Mouse (Mus musculus): ENCODE results near the gene Jhy. TPM values are rescaled to one million over a fixed set of nuclear protein-coding genes. Genes with fewer than 3 reads are reported as not detected.

The Jhy gene
- polyA plus RNA-seq (2016; fragmentation: Nextera tagmentation; extraction: Ambion mirVana), result 0.05 TPM in 1 of 2 replicates, not detected in the other

DNA sequence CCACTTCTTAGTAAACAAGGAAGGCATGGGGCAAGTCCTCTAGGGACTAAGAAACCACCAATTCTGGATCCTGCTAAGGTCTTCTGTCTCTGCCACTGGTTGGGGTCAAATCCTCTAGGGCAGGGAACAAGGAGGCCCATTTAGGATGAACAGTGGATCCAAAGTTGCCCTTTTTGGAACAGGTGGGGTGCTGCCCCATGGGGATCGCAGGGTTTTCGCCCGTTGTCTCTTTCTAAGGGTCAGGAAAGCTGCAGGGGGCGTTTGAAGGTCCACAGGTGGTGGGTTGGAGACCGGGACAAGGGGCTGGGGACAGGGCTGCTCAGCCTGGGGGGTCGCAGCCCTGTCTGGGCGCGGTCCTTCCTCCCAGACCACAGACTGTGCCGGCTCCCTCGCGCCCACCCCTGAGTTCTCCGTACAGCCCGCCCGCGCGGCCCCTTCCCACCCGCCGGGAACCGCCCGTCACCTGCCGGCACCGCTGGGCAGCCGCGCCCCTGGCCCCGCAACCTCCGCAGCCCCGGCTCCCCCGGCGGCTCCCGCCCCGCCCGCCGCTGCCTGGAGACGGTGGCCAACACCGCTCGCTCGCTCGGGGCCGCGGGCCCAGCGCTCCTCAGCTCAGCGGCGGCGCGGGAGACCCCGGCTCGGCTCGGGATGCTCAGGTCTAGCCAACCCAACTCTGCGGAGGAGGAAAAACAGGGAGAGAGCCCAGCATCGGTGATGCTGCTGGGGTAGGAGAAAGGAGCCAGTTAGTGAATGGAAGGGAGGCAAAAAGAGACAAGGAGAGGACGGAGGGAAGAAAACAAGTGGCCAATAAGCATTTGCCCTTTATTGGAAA lies at the start of gene Jhy:
Jhy (minus strand) TSS at position 533 of the 832 bp plus-strand sequence.
- H3K4me2 ChIP-seq, result peak within 1 kb of the TSS; percentile 59
- WGBS (ENCODE audit: insufficient replicate concordance), result 3% methylated on average over 38 of the region's 51 CpGs
- no peak for ATAC-seq
- H3K36me3 ChIP-seq, result no peaks in the 10 kb centered on the region
- H3K27me3 ChIP-seq (replicated peaks), result peaks cover 63% of the 10 kb centered on the region
- no peak within 1 kb of the TSS for H3K27ac ChIP-seq
- H3K9me3 ChIP-seq (replicated peaks), result no peaks in the 10 kb centered on the region
- H3K9ac ChIP-seq, result no peak within 1 kb of the TSS
- H3K4me1 ChIP-seq, result no peaks in the 10 kb centered on the region
- peak within 1 kb of the TSS; percentile 30 for H3K4me3 ChIP-seq

DNA sequence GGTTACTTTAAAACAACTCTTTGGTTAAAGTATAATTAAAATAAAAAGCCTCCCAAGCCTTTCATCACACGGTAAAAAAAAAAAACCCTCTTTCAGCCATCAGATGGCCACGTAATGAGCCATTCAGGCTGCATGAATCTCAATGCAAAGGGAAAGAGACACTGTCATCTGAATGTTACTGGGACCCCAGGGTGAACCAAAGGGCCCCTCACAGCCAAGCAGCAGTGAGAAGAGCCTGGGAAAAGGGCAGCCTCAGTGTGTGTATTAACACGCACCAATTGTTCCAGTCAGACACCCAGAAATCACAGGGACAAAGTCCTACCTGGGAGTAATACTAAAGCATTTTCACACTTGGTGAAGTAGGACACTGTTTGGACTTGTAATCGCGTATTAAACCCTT lies 48.5 kb upstream of the Jhy start:
- H3K36me3 ChIP-seq, result no peaks in the 10 kb centered on the region
- 80% methylated on average over 5 of the region's 5 CpGs for WGBS (ENCODE audit: insufficient replicate concordance)

DNA sequence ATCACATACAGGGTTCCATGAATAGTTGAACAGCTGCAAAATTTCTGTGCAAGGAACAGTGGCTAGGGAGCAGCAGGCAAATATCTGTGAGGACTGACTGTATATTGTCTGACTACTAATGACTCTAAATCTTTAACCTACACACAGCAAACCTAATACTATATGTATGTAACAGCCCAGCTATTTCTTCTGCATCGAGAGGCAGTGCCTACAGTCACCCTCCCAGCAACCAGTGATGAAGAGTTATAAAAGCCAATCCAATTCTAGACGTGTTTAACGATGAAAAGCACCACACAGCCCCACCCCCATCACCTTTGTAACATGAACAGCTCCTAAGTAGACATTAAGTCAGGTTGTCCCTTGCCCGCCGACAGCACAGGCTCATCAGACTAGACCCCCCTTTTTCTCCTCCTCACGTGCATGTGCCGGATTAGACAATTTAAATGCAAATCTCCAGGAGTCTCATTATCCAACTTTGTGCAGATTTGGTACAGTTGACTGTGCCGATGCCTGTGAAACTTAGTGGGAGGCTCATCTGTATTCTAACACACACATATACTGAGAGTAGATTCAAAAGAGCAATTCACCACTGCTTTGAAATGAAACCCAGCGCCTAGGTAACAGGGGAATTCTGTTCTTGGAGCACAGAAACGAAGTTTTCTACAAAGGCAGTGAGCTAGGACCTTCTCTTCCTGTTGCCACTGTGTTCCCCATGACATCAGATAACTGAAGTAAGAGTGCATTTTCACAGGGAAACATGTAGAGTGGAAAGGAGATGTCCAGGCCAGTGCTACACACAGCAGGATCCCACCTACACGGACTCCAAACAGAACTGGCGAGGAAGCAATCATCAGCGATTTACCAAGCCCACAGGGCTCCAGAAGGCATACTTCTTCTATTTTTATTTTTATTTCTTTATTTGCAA lies 47.9 kb upstream of the Jhy start:
- no peaks in the 10 kb centered on the region for H3K27me3 ChIP-seq (replicated peaks)
- 73% methylated on average over 13 of the region's 13 CpGs for WGBS (ENCODE audit: insufficient replicate concordance)
- H3K36me3 ChIP-seq, result no peaks in the 10 kb centered on the region
- no peak overlapping the region for H3K9ac ChIP-seq
- no peak for ATAC-seq
- no peak overlapping the region for H3K4me3 ChIP-seq
- no peak overlapping the region for H3K4me2 ChIP-seq
- H3K27ac ChIP-seq, result no peak overlapping the region
- H3K4me1 ChIP-seq, result no peaks in the 10 kb centered on the region
- H3K9me3 ChIP-seq (replicated peaks), result no peaks in the 10 kb centered on the region

More for the DNA sequence above, 48.5 kb upstream of the Jhy start:
- no peak for ATAC-seq
- Histone ChIP-seq H3K27me3 (replicated peaks) (no peaks in the 10 kb centered on the region), H3K4me3 (no peak overlapping the region), H3K27ac (no peak overlapping the region), H3K4me2 (no peak overlapping the region), H3K4me1 (no peaks in the 10 kb centered on the region), H3K9me3 (replicated peaks) (no peaks in the 10 kb centered on the region), H3K9ac (no peak overlapping the region)

GRCm38 (mm10) chr9:41007785-41008184 lies 43.9 kb upstream of the Jhy start:
- no peak for ATAC-seq
- H3K27me3 ChIP-seq (replicated peaks), result no peaks in the 10 kb centered on the region
- no peaks in the 10 kb centered on the region for H3K4me1 ChIP-seq
- H3K9me3 ChIP-seq (replicated peaks), result no peaks in the 10 kb centered on the region
- no peaks in the 10 kb centered on the region for H3K36me3 ChIP-seq
- no peak overlapping the region for H3K4me3 ChIP-seq
- no peak overlapping the region for H3K27ac ChIP-seq
- 35% methylated on average over 1 of the region's 1 CpGs for WGBS (ENCODE audit: insufficient replicate concordance)
- no peak overlapping the region for H3K4me2 ChIP-seq
- no peak overlapping the region for H3K9ac ChIP-seq

- ATAC-seq, result no peak
- no peaks in the 10 kb centered on the region for H3K4me1 ChIP-seq
- H3K36me3 ChIP-seq, result no peaks in the 10 kb centered on the region
- 0 out of 2 replicates have a peak, but pooled peaks cover 4% of the 10 kb centered on the region for H3K27me3 ChIP-seq (replicated peaks)
- H3K27ac ChIP-seq, result no peak within 1 kb of the TSS
- no peak within 1 kb of the TSS for H3K9ac ChIP-seq
- WGBS (ENCODE audit: insufficient replicate concordance), result 19% methylated on average over 4 of the region's 4 CpGs
- no peak within 1 kb of the TSS for H3K4me3 ChIP-seq
- H3K4me2 ChIP-seq, result no peak within 1 kb of the TSS
- no peaks in the 10 kb centered on the region for H3K9me3 ChIP-seq (replicated peaks)
Measured at GRCm38 (mm10) chr9:41004415-41004814, 40.5 kb upstream of the Jhy start, which contains the start of gene Crtam. Gene Crtam (minus strand): TSS chr9:41004628.

DNA sequence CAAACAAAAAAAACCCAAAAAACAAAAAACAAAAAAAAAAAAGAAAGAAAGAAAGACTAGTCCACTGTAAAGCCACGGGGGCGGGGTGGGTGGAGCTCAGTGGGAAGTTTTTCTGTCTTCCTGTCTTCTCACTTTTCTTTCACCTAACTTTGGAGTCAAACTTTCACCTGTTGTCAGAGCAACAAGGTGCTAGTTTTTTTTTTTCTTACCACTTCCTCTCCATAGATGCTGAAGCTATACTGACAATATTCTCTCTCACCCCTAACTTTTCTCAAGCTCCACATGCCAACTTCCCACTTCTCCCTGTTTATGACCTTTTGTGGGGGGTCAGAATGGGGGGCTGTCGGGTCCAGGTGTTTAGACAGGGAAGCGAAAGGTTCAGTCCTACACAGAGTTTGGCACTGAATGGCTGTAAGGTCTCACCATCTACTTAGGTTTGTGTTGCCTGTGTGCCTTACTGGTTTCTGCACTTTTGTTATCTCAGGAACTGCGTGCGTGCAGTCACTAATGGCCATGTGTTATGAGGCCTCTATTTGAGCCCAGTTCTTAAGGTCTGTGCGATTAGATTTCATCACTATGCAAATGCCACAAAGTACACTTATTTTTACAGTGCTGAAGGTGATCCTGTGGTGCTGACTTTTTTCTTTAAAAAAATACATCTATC lies 33.3 kb upstream of the Jhy start:
- 55% methylated on average over 7 of the region's 7 CpGs for WGBS (ENCODE audit: insufficient replicate concordance)
- no peak overlapping the region for H3K4me3 ChIP-seq
- no peak overlapping the region for H3K9ac ChIP-seq
- H3K27me3 ChIP-seq (replicated peaks), result 0 out of 2 replicates have a peak, but pooled peaks cover 3% of the 10 kb centered on the region
- H3K4me1 ChIP-seq, result no peaks in the 10 kb centered on the region
- no peak overlapping the region for H3K4me2 ChIP-seq
- no peak for ATAC-seq
- H3K27ac ChIP-seq, result no peak overlapping the region
- H3K36me3 ChIP-seq, result no peaks in the 10 kb centered on the region
- no peaks in the 10 kb centered on the region for H3K9me3 ChIP-seq (replicated peaks)

GRCm38 (mm10) chr9:40994075-40994474 lies 30.2 kb upstream of the Jhy start:
- 54% methylated on average over 5 of the region's 5 CpGs for WGBS (ENCODE audit: insufficient replicate concordance)
- Histone ChIP-seq H3K4me1 (no peaks in the 10 kb centered on the region), H3K4me2 (no peak overlapping the region), H3K27me3 (replicated peaks) (no peaks in the 10 kb centered on the region), H3K27ac (no peak overlapping the region), H3K9me3 (replicated peaks) (no peaks in the 10 kb centered on the region), H3K4me3 (no peak overlapping the region), H3K36me3 (no peaks in the 10 kb centered on the region), H3K9ac (no peak overlapping the region)
- no peak for ATAC-seq

DNA sequence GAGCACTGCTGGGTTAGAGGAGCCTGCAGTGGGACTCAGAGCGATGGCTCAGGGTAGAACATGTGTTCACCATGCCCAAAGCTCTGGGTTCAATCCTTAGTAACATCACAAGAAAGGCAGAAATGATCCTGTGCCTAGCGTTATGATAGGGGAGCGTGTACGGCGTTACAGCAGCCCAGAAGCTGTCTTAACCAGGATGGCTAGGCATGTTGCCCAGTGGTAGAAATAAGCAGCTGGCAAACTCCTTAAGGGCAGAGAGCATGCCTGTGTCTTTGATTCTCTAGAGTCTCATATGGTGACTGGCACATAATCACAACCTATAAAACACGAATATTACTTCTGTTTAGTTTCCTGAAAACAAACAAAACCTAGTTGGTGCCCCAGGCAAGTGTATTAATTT lies 27.6 kb upstream of the Jhy start:
- Histone ChIP-seq H3K9ac (no peak overlapping the region), H3K9me3 (replicated peaks) (no peaks in the 10 kb centered on the region), H3K4me2 (no peak overlapping the region), H3K4me3 (no peak overlapping the region), H3K4me1 (no peaks in the 10 kb centered on the region), H3K36me3 (no peaks in the 10 kb centered on the region), H3K27ac (no peak overlapping the region), H3K27me3 (replicated peaks) (peaks cover 11% of the 10 kb centered on the region)
- WGBS (ENCODE audit: insufficient replicate concordance), result 71% methylated on average over 6 of the region's 6 CpGs
- no peak for ATAC-seq

- Histone ChIP-seq H3K4me1 (no peaks in the 10 kb centered on the region), H3K9me3 (replicated peaks) (no peaks in the 10 kb centered on the region), H3K9ac (no peak overlapping the region), H3K27me3 (replicated peaks) (peaks cover 11% of the 10 kb centered on the region), H3K4me2 (no peak overlapping the region), H3K36me3 (no peaks in the 10 kb centered on the region), H3K4me3 (no peak overlapping the region), H3K27ac (no peak overlapping the region)
- no peak for ATAC-seq
- 33% methylated on average over 4 of the region's 4 CpGs for WGBS (ENCODE audit: insufficient replicate concordance)
Measured at GRCm38 (mm10) chr9:40989940-40990588, 26.1 kb upstream of the Jhy start.

DNA sequence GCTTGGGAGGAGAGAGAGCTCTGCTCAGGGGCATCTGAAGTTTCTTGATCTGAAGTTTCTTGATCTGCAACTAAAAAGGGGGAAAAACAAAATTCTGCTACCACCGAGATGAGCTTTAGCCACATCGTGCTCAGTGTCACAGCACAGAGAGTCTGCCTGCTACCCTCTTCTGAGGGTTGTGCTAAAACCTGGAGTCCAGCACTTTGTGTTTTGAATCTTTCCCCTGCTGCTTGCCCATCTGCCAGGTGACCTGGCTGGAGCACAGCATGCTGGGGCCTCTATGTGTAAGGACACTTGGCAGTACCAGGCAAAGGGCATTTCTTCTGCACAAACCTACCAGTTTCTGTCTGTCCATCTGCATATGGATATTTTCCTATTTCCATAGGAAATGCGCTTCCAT lies 20.4 kb upstream of the Jhy start:
- Histone ChIP-seq H3K4me3 (no peak overlapping the region), H3K36me3 (no peaks in the 10 kb centered on the region), H3K9ac (no peak overlapping the region), H3K27me3 (replicated peaks) (peaks cover 27% of the 10 kb centered on the region), H3K9me3 (replicated peaks) (no peaks in the 10 kb centered on the region), H3K4me1 (no peaks in the 10 kb centered on the region), H3K27ac (no peak overlapping the region), H3K4me2 (no peak overlapping the region)
- ATAC-seq, result no peak
- whole genome bisulfite sequencing (ENCODE audit: insufficient replicate concordance), result 61% methylated on average over 3 of the region's 3 CpGs

- WGBS (ENCODE audit: insufficient replicate concordance), result 80% methylated on average over 3 of the region's 3 CpGs
Measured at GRCm38 (mm10) chr9:40983758-40984157, 19.8 kb upstream of the Jhy start.

More at GRCm38 (mm10) chr9:40983758-40984157, 19.8 kb upstream of the Jhy start:
- Histone ChIP-seq H3K36me3 (no peaks in the 10 kb centered on the region), H3K9me3 (replicated peaks) (no peaks in the 10 kb centered on the region), H3K4me3 (no peak overlapping the region), H3K27ac (no peak overlapping the region), H3K4me1 (no peaks in the 10 kb centered on the region), H3K4me2 (no peak overlapping the region), H3K27me3 (replicated peaks) (peaks cover 27% of the 10 kb centered on the region), H3K9ac (no peak overlapping the region)
- no peak for ATAC-seq
